Comparison of ENCODE assay signal across 19 mouse cellular contexts in genomic region chr6:78082528-78082927, GRCm38 (mm10).
"Had no signal": no experiment of that assay in that cellular context is flagged by ENCODE, and none has a peak within 500 bp of the region (broad histone marks: within the 10 kb centered on the region; RNA-seq: fewer than 3 reads in every experiment).

No protein-coding gene starts in this region.

- H3K4me3 ChIP-seq: limb, embryonic 10.5 days; limb, embryonic 13.5 days; liver, embryonic 12.5 days; liver, embryonic 15.5 days; lung, embryonic 15.5 days; midbrain, embryonic 12.5 days; midbrain, embryonic 15.5 days; stomach, embryonic 15.5 days had no signal

- H3K9ac ChIP-seq: limb, embryonic 13.5 days; liver, embryonic 12.5 days; liver, embryonic 15.5 days; lung, embryonic 15.5 days; midbrain, embryonic 12.5 days; midbrain, embryonic 15.5 days; stomach, embryonic 15.5 days had no signal

- H3K9me3 ChIP-seq: limb, embryonic 10.5 days; limb, embryonic 13.5 days; liver, embryonic 12.5 days; liver, embryonic 15.5 days; lung, embryonic 15.5 days; midbrain, embryonic 12.5 days; midbrain, embryonic 15.5 days; stomach, embryonic 15.5 days had no signal

- DNase-seq: kidney, adult 2 months; kidney, postnatal 4 days; liver; lung, adult 18-20 months; lung, postnatal 14 days; lung, postnatal 4 days; retina, postnatal 1 day; right cerebral cortex, postnatal 25 days; spleen, adult 18-20 months; thymus, postnatal 25 days had no signal

- H3K4me1 ChIP-seq: limb, embryonic 10.5 days; limb, embryonic 13.5 days; liver, embryonic 12.5 days; liver, embryonic 15.5 days; lung, embryonic 15.5 days; midbrain, embryonic 12.5 days; midbrain, embryonic 15.5 days; stomach, embryonic 15.5 days had no signal

- H3K27ac ChIP-seq: limb, embryonic 10.5 days; limb, embryonic 13.5 days; liver, embryonic 12.5 days; liver, embryonic 15.5 days; lung, embryonic 15.5 days; midbrain, embryonic 12.5 days; midbrain, embryonic 15.5 days; stomach, embryonic 15.5 days had no signal

- H3K4me2 ChIP-seq: limb, embryonic 13.5 days; liver, embryonic 12.5 days; liver, embryonic 15.5 days; lung, embryonic 15.5 days; midbrain, embryonic 12.5 days; midbrain, embryonic 15.5 days; stomach, embryonic 15.5 days had no signal

- H3K36me3 ChIP-seq: limb, embryonic 10.5 days; limb, embryonic 13.5 days; liver, embryonic 12.5 days; liver, embryonic 15.5 days; lung, embryonic 15.5 days; midbrain, embryonic 12.5 days; midbrain, embryonic 15.5 days; stomach, embryonic 15.5 days had no signal

- ATAC-seq: intestine, postnatal 0 days; liver, embryonic 12.5 days; midbrain, embryonic 15.5 days had no signal

- H3K27me3 ChIP-seq: limb, embryonic 13.5 days; liver, embryonic 12.5 days; liver, embryonic 15.5 days; lung, embryonic 15.5 days; midbrain, embryonic 12.5 days; midbrain, embryonic 15.5 days; stomach, embryonic 15.5 days had no signal
